Mouse (Mus musculus) neural tube, embryonic 12.5 days (tissue): Measurements from ENCODE around the gene Gbf1. TPM values are rescaled to one million over a fixed set of nuclear protein-coding genes. Genes with fewer than 3 reads are reported as not detected.
"Not testable (repeated sequence)": the region's sequence is repeated elsewhere in the genome, so short reads cannot be mapped to it uniquely, and the experiment has no call there.

Experiments used
- ATAC-seq: fragments of 200-750 bp; cut with Nextera tagmentation; 2 replicates; pipeline ENCODE4 v1.8.0; 2017; ENCODE audit warnings: low read depth, mild to moderate bottlenecking, moderate TSS enrichment, moderate library complexity; ENCODE audit not compliant: low FRiP score
- H3K27ac ChIP-seq: fragments of 300-500 bp; sonication (generic); 2 replicates; pipeline ENCODE4 v1.5.1; 2016
- H3K27me3 ChIP-seq: fragments of 300-500 bp; sonication (generic); replicated peaks from 2 replicates; pipeline ENCODE4 v1.6.1; 2016; ENCODE audit warnings: mild to moderate bottlenecking
- H3K36me3 ChIP-seq: fragments of 300-500 bp; sonication (generic); 2 replicates; pipeline ENCODE4 v1.6.1; 2016; ENCODE audit warnings: mild to moderate bottlenecking
- H3K4me1 ChIP-seq: fragments of 300-500 bp; sonication (generic); 2 replicates; pipeline ENCODE4 v1.6.1; 2016
- H3K4me2 ChIP-seq: fragments of 300-500 bp; sonication (generic); replicated peaks from 2 replicates; pipeline ENCODE4 v1.6.1; 2016; ENCODE audit warnings: mild to moderate bottlenecking
- H3K4me3 ChIP-seq: fragments of 300-500 bp; sonication (generic); 2 replicates; pipeline ENCODE4 v1.5.1; 2016
- H3K9ac ChIP-seq: fragments of 300-500 bp; sonication (generic); 2 replicates; pipeline ENCODE4 v1.6.1; 2016; ENCODE audit warnings: mild to moderate bottlenecking
- H3K9me3 ChIP-seq: fragments of 300-500 bp; sonication (generic); 2 replicates; pipeline ENCODE4 v1.6.1; 2016; ENCODE audit warnings: mild to moderate bottlenecking
- WGBS: fragments of 180-500 bp; shearing (Covaris S2); methylation state at CpG from one replicate; pipeline ENCODE4 v1.1.7; 2016; 5-methylcytosine and 5-hydroxymethylcytosine counted together
- polyA plus RNA-seq: library from polyadenylated mRNA; unstranded; fragments of >200 nt; fragmentation: Nextera tagmentation; extraction: Ambion mirVana; gene quantifications from 2 replicates; pipeline ENCODE4 v1.2.1, GENCODE M21; 2016

The Gbf1 gene
- polyA plus RNA-seq, 1 experiment from 2014 or later = 72.8 TPM

GRCm38 (mm10) chr19:46165950-46166349 lies 13.6 kb downstream of the Gbf1 start:
- H3K4me3 ChIP-seq = no peak overlapping the region
- no peaks in the 10 kb centered on the region for H3K4me1 ChIP-seq
- 95% methylated on average over 3 of the region's 3 CpGs for WGBS
- H3K9ac ChIP-seq = no peak overlapping the region
- peaks cover 41% of the 10 kb centered on the region for H3K36me3 ChIP-seq
- H3K9me3 ChIP-seq = no peaks in the 10 kb centered on the region
- no peaks in the 10 kb centered on the region for H3K27me3 ChIP-seq
- H3K27ac ChIP-seq = no peak overlapping the region
- no peak overlapping the region for H3K4me2 ChIP-seq
- ATAC-seq = no peak

GRCm38 (mm10) chr19:46167169-46167568 lies 14.9 kb downstream of the Gbf1 start:
- H3K9me3 ChIP-seq, H3K9ac ChIP-seq, ATAC-seq, H3K27ac ChIP-seq, H3K4me1 ChIP-seq, H3K27me3 ChIP-seq, H3K4me2 ChIP-seq, H3K4me3 ChIP-seq: not testable (repeated sequence)
- peaks cover 51% of the 10 kb centered on the region for H3K36me3 ChIP-seq
- WGBS = 80% methylated on average over 2 of the region's 2 CpGs

- no peak for ATAC-seq
- 92% methylated on average over 3 of the region's 3 CpGs for WGBS
These were observed 17.1 kb downstream of the Gbf1 start for GRCm38 (mm10) chr19:46169396-46169795.

GRCm38 (mm10) chr19:46169913-46170312 lies 17.6 kb downstream of the Gbf1 start:
- H3K4me2 ChIP-seq = no peak overlapping the region
- no peak overlapping the region for H3K9ac ChIP-seq
- no peak for ATAC-seq
- H3K4me3 ChIP-seq = no peak overlapping the region
- H3K9me3 ChIP-seq = no peaks in the 10 kb centered on the region
- no peaks in the 10 kb centered on the region for H3K4me1 ChIP-seq
- WGBS = 64% methylated on average over 1 of the region's 1 CpGs
- no peaks in the 10 kb centered on the region for H3K27me3 ChIP-seq
- H3K36me3 ChIP-seq = peaks cover 35% of the 10 kb centered on the region
- H3K27ac ChIP-seq = no peak overlapping the region

More at GRCm38 (mm10) chr19:46169396-46169795, 17.1 kb downstream of the Gbf1 start:
- Histone ChIP-seq H3K9me3 (no peaks in the 10 kb centered on the region), H3K9ac (no peak overlapping the region), H3K4me2 (no peak overlapping the region), H3K27me3 (no peaks in the 10 kb centered on the region), H3K4me3 (no peak overlapping the region), H3K4me1 (no peaks in the 10 kb centered on the region), H3K36me3 (peaks cover 40% of the 10 kb centered on the region), H3K27ac (no peak overlapping the region)

GRCm38 (mm10) chr19:46172541-46172940 lies 20.2 kb downstream of the Gbf1 start:
- H3K4me2 ChIP-seq = no peak overlapping the region
- H3K4me1 ChIP-seq = no peaks in the 10 kb centered on the region
- no peaks in the 10 kb centered on the region for H3K9me3 ChIP-seq
- 88% methylated on average over 5 of the region's 5 CpGs for WGBS
- H3K4me3 ChIP-seq = no peak overlapping the region
- no peak overlapping the region for H3K9ac ChIP-seq
- no peak for ATAC-seq
- no peak overlapping the region for H3K27ac ChIP-seq
- H3K36me3 ChIP-seq = peaks cover 21% of the 10 kb centered on the region; the same call in 1 of the 2 replicates
- H3K27me3 ChIP-seq = no peaks in the 10 kb centered on the region

GRCm38 (mm10) chr19:46175173-46175572 lies 22.9 kb downstream of the Gbf1 start:
- no peak overlapping the region for H3K4me2 ChIP-seq
- ATAC-seq = no peak

GRCm38 (mm10) chr19:46177046-46177445 lies 24.7 kb downstream of the Gbf1 start:
- H3K4me1 ChIP-seq = no peaks in the 10 kb centered on the region
- WGBS = 49% methylated on average over 5 of the region's 5 CpGs
- H3K36me3 ChIP-seq = peaks cover under 1% of the 10 kb centered on the region
- H3K27ac ChIP-seq = no peak overlapping the region
- no peaks in the 10 kb centered on the region for H3K9me3 ChIP-seq
- no peak overlapping the region for H3K4me2 ChIP-seq
- no peak overlapping the region for H3K4me3 ChIP-seq
- H3K9ac ChIP-seq = no peak overlapping the region
- no peaks in the 10 kb centered on the region for H3K27me3 ChIP-seq
- ATAC-seq = no peak

More at GRCm38 (mm10) chr19:46175173-46175572, 22.9 kb downstream of the Gbf1 start:
- no peak overlapping the region for H3K9ac ChIP-seq
- H3K4me3 ChIP-seq = no peak overlapping the region
- H3K27ac ChIP-seq = no peak overlapping the region
- no peaks in the 10 kb centered on the region for H3K27me3 ChIP-seq
- H3K9me3 ChIP-seq = no peaks in the 10 kb centered on the region
- no peaks in the 10 kb centered on the region for H3K4me1 ChIP-seq
- H3K36me3 ChIP-seq = peaks cover 19% of the 10 kb centered on the region; the same call in 1 of the 2 replicates

GRCm38 (mm10) chr19:46180274-46180673 lies 28.0 kb downstream of the Gbf1 start:
- no peaks in the 10 kb centered on the region for H3K4me1 ChIP-seq
- H3K9me3 ChIP-seq = no peaks in the 10 kb centered on the region
- H3K4me3 ChIP-seq = no peak overlapping the region
- H3K9ac ChIP-seq = no peak overlapping the region
- no peak overlapping the region for H3K27ac ChIP-seq
- H3K4me2 ChIP-seq = no peak overlapping the region
- H3K27me3 ChIP-seq = no peaks in the 10 kb centered on the region
- 92% methylated on average over 2 of the region's 2 CpGs for WGBS
- peaks cover 9% of the 10 kb centered on the region for H3K36me3 ChIP-seq
- no peak for ATAC-seq

GRCm38 (mm10) chr19:46182241-46182640 lies 29.9 kb downstream of the Gbf1 start:
- Histone ChIP-seq H3K4me2 (no peak overlapping the region), H3K9ac (no peak overlapping the region), H3K27me3 (no peaks in the 10 kb centered on the region), H3K4me3 (no peak overlapping the region), H3K4me1 (no peaks in the 10 kb centered on the region), H3K9me3 (no peaks in the 10 kb centered on the region), H3K36me3 (peaks cover 9% of the 10 kb centered on the region), H3K27ac (no peak overlapping the region)
- ATAC-seq = no peak
- 90% methylated on average over 3 of the region's 3 CpGs for WGBS

GRCm38 (mm10) chr19:46186611-46187010 lies 34.3 kb downstream of the Gbf1 start:
- no peak overlapping the region for H3K9ac ChIP-seq
- H3K27ac ChIP-seq = no peak overlapping the region
- H3K9me3 ChIP-seq = no peaks in the 10 kb centered on the region
- no peaks in the 10 kb centered on the region for H3K4me1 ChIP-seq
- 62% methylated on average over 3 of the region's 3 CpGs for WGBS
- H3K4me2 ChIP-seq = no peak overlapping the region
- peaks cover 9% of the 10 kb centered on the region for H3K36me3 ChIP-seq
- no peaks in the 10 kb centered on the region for H3K27me3 ChIP-seq
- no peak for ATAC-seq
- H3K4me3 ChIP-seq = no peak overlapping the region

- H3K27me3 ChIP-seq = no peaks in the 10 kb centered on the region
- no peak overlapping the region for H3K4me2 ChIP-seq
- peaks cover 7% of the 10 kb centered on the region for H3K36me3 ChIP-seq
- no peaks in the 10 kb centered on the region for H3K4me1 ChIP-seq
- no peak overlapping the region for H3K27ac ChIP-seq
- H3K9ac ChIP-seq = no peak overlapping the region
- no peak for ATAC-seq
- WGBS = 80% methylated on average over 2 of the region's 2 CpGs
- no peak overlapping the region for H3K4me3 ChIP-seq
- H3K9me3 ChIP-seq = no peaks in the 10 kb centered on the region
These were observed 34.9 kb downstream of the Gbf1 start for GRCm38 (mm10) chr19:46187203-46187602.

GRCm38 (mm10) chr19:46198293-46198692 lies 46.0 kb downstream of the Gbf1 start:
- ATAC-seq = no peak

GRCm38 (mm10) chr19:46198891-46199290 lies 46.6 kb downstream of the Gbf1 start:
- 85% methylated on average over 5 of the region's 5 CpGs for WGBS
- Histone ChIP-seq H3K27ac (no peak overlapping the region), H3K36me3 (no peaks in the 10 kb centered on the region), H3K27me3 (no peaks in the 10 kb centered on the region), H3K9me3 (no peaks in the 10 kb centered on the region), H3K4me1 (no peaks in the 10 kb centered on the region), H3K4me3 (no peak overlapping the region), H3K4me2 (no peak overlapping the region), H3K9ac (no peak overlapping the region)
- no peak for ATAC-seq

More at GRCm38 (mm10) chr19:46198293-46198692, 46.0 kb downstream of the Gbf1 start:
- no peak overlapping the region for H3K9ac ChIP-seq
- no peak overlapping the region for H3K4me3 ChIP-seq
- no peak overlapping the region for H3K4me2 ChIP-seq
- no peaks in the 10 kb centered on the region for H3K9me3 ChIP-seq
- no peaks in the 10 kb centered on the region for H3K36me3 ChIP-seq
- no peaks in the 10 kb centered on the region for H3K27me3 ChIP-seq
- H3K27ac ChIP-seq = no peak overlapping the region
- no peaks in the 10 kb centered on the region for H3K4me1 ChIP-seq
- WGBS = 91% methylated on average over 3 of the region's 3 CpGs
